Mouse (Mus musculus) lung, postnatal 0 days (tissue): Measurements from ENCODE around the gene Egr2. TPM values are rescaled to one million over a fixed set of nuclear protein-coding genes. Genes with fewer than 3 reads are reported as not detected.

Source experiments
- ATAC-seq: fragments of 200-750 bp; cut with Nextera tagmentation; 2 replicates; pipeline ENCODE4 v1.8.0; 2017; ENCODE audit warnings: moderate library complexity
- DNase-seq: peaks from one replicate; pipeline ENCODE4 v3.0.0-alpha.2; 2016; ENCODE audit warnings: low spot score
- H3K27ac ChIP-seq: fragments of 300-500 bp; sonication (generic); 2 replicates; pipeline ENCODE4 v1.5.1; 2014; ENCODE audit warnings: antibody characterized with exemption, mild to moderate bottlenecking, low read length, mixed read lengths
- H3K27me3 ChIP-seq: fragments of 300-500 bp; sonication (generic); replicated peaks from 2 replicates; pipeline ENCODE4 v1.6.1; 2014; ENCODE audit warnings: low read length, mixed read lengths; ENCODE audit not compliant: insufficient read depth
- H3K36me3 ChIP-seq: fragments of 300-500 bp; sonication (generic); 2 replicates; pipeline ENCODE4 v1.6.1; 2014; ENCODE audit warnings: low read length, mixed read lengths; ENCODE audit not compliant: insufficient read depth
- H3K4me1 ChIP-seq: fragments of 300-500 bp; sonication (generic); 2 replicates; pipeline ENCODE4 v1.6.1; 2014; ENCODE audit warnings: antibody characterized with exemption, low read depth, low read length, mixed read lengths; ENCODE audit not compliant: insufficient read depth
- H3K4me2 ChIP-seq: fragments of 300-500 bp; sonication (generic); replicated peaks from 2 replicates; pipeline ENCODE4 v1.6.1; 2014; ENCODE audit warnings: low read depth, mild to moderate bottlenecking, low read length, moderate library complexity, mixed read lengths
- H3K4me3 ChIP-seq: fragments of 300-500 bp; sonication (generic); 2 replicates; pipeline ENCODE4 v1.5.1; 2014; ENCODE audit warnings: low read depth, low read length
- H3K9ac ChIP-seq: fragments of 300-500 bp; sonication (generic); replicated peaks from 2 replicates; pipeline ENCODE4 v1.6.1; 2014; ENCODE audit warnings: low read depth, mild to moderate bottlenecking
- H3K9me3 ChIP-seq: fragments of 300-500 bp; sonication (generic); 2 replicates; pipeline ENCODE4 v1.6.1; 2016; ENCODE audit warnings: low read length, mixed read lengths
- CTCF ChIP-seq: IDR thresholded peaks from 2 replicates; pipeline ENCODE4 v1.5.1; 2016; ENCODE audit warnings: antibody characterized with exemption, mild to moderate bottlenecking
- EP300 ChIP-seq: IDR thresholded peaks from 2 replicates; pipeline ENCODE4 v1.6.1; 2016; ENCODE audit warnings: antibody characterized with exemption, mild to moderate bottlenecking, control low read depth
- WGBS: fragments of 180-500 bp; shearing (Covaris S2); extraction: QIAGEN DNeasy Blood & Tissue Kit; methylation state at CpG from one replicate; pipeline ENCODE4 v1.1.7; 2014; 5-methylcytosine and 5-hydroxymethylcytosine counted together
- polyA plus RNA-seq: library from polyadenylated mRNA; unstranded; fragments of >200 nt; fragmentation: Nextera tagmentation; extraction: Ambion mirVana; gene quantifications from 2 replicates; pipeline ENCODE4 v1.2.1, GENCODE M21; 2015

The Egr2 gene
- polyA plus RNA-seq, 1 experiment from 2014 or later: 2.1 TPM

DNA sequence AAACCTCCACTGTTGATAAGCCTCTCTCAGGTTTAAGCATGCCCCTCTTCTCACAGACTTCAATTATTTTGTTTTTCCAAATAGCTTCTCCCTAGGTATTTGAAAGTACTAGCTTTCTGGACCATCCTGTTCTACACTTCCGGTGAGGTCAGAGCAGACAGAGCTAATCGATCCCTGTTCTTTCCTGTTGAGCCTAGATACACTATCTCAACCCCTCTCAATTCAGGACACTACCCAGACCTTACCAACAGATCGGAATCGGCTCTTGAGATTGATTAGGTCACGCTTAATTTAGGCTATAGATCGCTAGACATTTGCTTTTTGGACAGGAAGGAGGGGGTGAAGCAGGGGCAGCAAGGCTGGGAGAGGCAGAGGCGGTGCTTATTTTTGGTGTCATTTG lies 22.4 kb upstream of the Egr2 start:
- Histone ChIP-seq H3K4me2 (no peak overlapping the region), H3K4me3 (no peak overlapping the region), H3K4me1 (no peaks in the 10 kb centered on the region), H3K9ac (no peak overlapping the region), H3K36me3 (no peaks in the 10 kb centered on the region), H3K9me3 (no peaks in the 10 kb centered on the region), H3K27ac (no peak overlapping the region), H3K27me3 (no peaks in the 10 kb centered on the region)
- ATAC-seq (no peak), DNase-seq (no peak)
- TF ChIP-seq EP300: no peak
- 64% methylated on average over 7 of the region's 7 CpGs for WGBS

GRCm38 (mm10) chr10:67518733-67519132 lies 16.5 kb upstream of the Egr2 start:
- Histone ChIP-seq H3K27ac (no peak overlapping the region), H3K27me3 (no peaks in the 10 kb centered on the region), H3K4me2 (no peak overlapping the region), H3K36me3 (no peaks in the 10 kb centered on the region), H3K4me1 (no peaks in the 10 kb centered on the region), H3K9me3 (no peaks in the 10 kb centered on the region), H3K4me3 (no peak overlapping the region), H3K9ac (no peak overlapping the region)
- DNase-seq (no peak), ATAC-seq (no peak)
- WGBS: 76% methylated on average over 3 of the region's 3 CpGs
- TF ChIP-seq CTCF: no peak
- TF ChIP-seq EP300: no peak

- DNase-seq (no peak), ATAC-seq (no peak)
- Histone ChIP-seq H3K4me2 (no peak overlapping the region), H3K4me3 (no peak overlapping the region), H3K27me3 (no peaks in the 10 kb centered on the region), H3K9me3 (no peaks in the 10 kb centered on the region), H3K4me1 (no peaks in the 10 kb centered on the region), H3K36me3 (no peaks in the 10 kb centered on the region), H3K9ac (no peak overlapping the region), H3K27ac (no peak overlapping the region)
- 70% methylated on average over 3 of the region's 3 CpGs for WGBS
- no peak for TF ChIP-seq CTCF
- TF ChIP-seq EP300: no peak
These were observed 11.1 kb upstream of the Egr2 start for GRCm38 (mm10) chr10:67524130-67524529.

DNA sequence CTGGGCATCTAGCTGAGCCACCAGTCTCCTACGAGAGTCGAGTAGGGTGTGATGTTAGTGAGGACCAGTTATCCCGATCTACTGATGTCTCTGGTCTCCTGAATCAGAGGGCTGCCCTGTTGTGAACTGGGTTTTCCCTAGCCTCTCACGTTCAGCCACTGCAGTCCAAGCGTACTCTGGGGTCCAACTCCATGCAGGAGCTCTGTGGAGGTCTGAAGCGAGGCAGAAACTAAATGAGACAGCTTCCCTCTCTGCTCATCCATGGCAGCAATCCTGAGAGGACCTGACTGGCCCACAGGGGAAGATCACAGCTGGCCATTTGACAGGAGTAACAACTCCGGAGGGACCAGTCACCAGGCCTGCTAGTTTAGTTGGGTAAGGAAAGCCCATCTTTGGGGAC lies 10.6 kb upstream of the Egr2 start:
- TF ChIP-seq CTCF (no peak), EP300 (no peak)
- H3K9me3 ChIP-seq: no peaks in the 10 kb centered on the region
- H3K36me3 ChIP-seq: no peaks in the 10 kb centered on the region
- H3K27ac ChIP-seq: no peak overlapping the region
- H3K4me2 ChIP-seq: no peak overlapping the region
- ATAC-seq: no peak
- DNase-seq: no peak
- no peak overlapping the region for H3K9ac ChIP-seq
- H3K27me3 ChIP-seq: no peaks in the 10 kb centered on the region
- H3K4me1 ChIP-seq: no peaks in the 10 kb centered on the region
- no peak overlapping the region for H3K4me3 ChIP-seq
- 77% methylated on average over 7 of the region's 7 CpGs for WGBS

- TF ChIP-seq EP300 (no peak), CTCF (no peak)
- ATAC-seq (no peak), DNase-seq (no peak)
- Histone ChIP-seq H3K4me1 (no peaks in the 10 kb centered on the region), H3K4me3 (no peak overlapping the region), H3K36me3 (no peaks in the 10 kb centered on the region), H3K9ac (no peak overlapping the region), H3K9me3 (no peaks in the 10 kb centered on the region), H3K4me2 (no peak overlapping the region), H3K27me3 (no peaks in the 10 kb centered on the region), H3K27ac (no peak overlapping the region)
- WGBS: 78% methylated on average over 9 of the region's 9 CpGs
These were observed 8.8 kb upstream of the Egr2 start for GRCm38 (mm10) chr10:67526435-67526834.

DNA sequence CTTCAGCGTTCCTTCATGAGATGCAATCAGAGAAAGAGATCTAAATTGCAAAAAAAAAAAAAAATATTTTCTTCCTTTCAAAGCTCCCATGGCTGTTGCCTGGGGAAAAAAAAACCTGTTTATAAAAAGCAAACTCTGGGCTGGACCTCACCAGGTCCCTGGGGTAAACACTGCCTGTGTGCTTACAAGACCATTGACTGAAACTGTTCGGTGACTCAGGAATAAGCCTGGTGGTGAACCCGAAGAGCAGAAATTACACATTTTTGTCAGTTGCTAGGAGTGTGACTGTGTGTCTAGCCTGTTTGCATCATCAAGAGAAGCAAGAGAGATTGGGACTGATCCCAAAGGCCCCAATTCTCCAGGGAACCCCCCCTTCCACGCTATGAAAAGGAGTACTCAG lies 5.5 kb upstream of the Egr2 start:
- Histone ChIP-seq H3K36me3 (no peaks in the 10 kb centered on the region), H3K27me3 (peaks cover 13% of the 10 kb centered on the region), H3K27ac (no peak overlapping the region), H3K9ac (no peak overlapping the region), H3K4me2 (no peak overlapping the region), H3K4me3 (no peak overlapping the region), H3K4me1 (no peaks in the 10 kb centered on the region), H3K9me3 (no peaks in the 10 kb centered on the region)
- 60% methylated on average over 4 of the region's 4 CpGs for WGBS
- no peak for ATAC-seq
- no peak for TF ChIP-seq EP300
- no peak for DNase-seq

DNA sequence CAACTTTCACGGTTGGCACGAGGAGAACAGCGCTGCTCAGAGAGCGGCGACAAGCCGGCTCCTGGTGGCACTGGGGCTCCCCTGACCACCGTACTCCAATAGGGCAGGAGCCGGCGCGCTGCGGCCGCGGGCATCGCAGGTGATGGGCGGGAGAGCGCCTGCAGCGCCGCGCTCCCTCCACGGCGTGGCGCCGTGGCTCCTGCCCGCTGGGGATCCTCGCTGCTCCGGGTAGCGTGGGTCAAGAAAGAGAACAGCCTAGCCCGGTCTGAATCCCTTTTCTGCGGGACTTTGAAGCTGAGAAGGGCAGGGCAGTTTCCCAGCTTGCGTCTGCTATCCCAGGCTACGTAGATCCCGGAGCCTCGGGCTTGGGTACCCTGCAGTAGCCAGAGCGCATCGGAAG lies 697 bp downstream of the Egr2 start:
- TF ChIP-seq EP300 (no peak), CTCF (peak; percentile 95)
- no peaks in the 10 kb centered on the region for H3K9me3 ChIP-seq
- H3K4me2 ChIP-seq: peak overlapping the region; percentile 93
- H3K4me3 ChIP-seq: peak overlapping the region; percentile 67
- no peak overlapping the region for H3K9ac ChIP-seq
- peaks cover 19% of the 10 kb centered on the region for H3K4me1 ChIP-seq
- WGBS: 2% methylated on average over 34 of the region's 35 CpGs
- no peaks in the 10 kb centered on the region for H3K36me3 ChIP-seq
- ATAC-seq (peak; percentile 55), DNase-seq (peak; percentile 91)
- peaks cover 56% of the 10 kb centered on the region for H3K27me3 ChIP-seq
- H3K27ac ChIP-seq: no peak overlapping the region
